Mouse (Mus musculus): ENCODE data around the gene Slc35f6.

- no peak for TF ChIP-seq CTCF (conservative IDR thresholded peaks at IDR 0.05; ENCODE audit: insufficient read depth, insufficient read length, low read depth, low read length)
- TF ChIP-seq POLR2A (IDR thresholded peaks at IDR 0.05; ENCODE audit: low read depth, low read length) = no peak
Observed at GRCm38 (mm10) chr5:30667686-30668085, 20.0 kb downstream of the Slc35f6 start.

Measured in kidney, adult 2 months (tissue).